9 mouse cellular contexts compared by ENCODE assay signal in the genomic region with DNA sequence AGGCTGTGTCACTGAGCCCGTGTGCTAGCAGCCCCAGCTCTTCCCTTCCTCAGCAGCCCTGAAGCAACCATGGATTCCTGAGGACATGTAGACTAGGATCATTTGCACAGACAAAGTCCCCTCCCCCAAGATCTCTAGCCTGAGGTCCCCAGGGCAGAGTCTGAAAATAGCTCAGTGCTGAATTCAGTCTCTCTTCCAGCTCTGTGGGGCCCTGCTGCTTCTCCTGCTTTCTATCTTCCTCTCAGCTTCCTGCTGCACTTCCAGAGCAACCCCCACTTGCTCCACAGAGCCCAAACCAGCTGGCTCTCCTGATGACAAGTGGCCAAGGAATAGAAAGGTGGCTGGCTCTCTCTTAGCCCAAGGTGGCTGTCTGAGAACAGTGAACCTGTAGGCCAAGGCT.
A peak's percentile ranks its signal among the peaks of the same experiment; 100 is the strongest.
DNase-seq lines count a peak whose midpoint lies in the region; ATAC-seq and TF ChIP-seq lines count a peak whose summit lies in the region.
"Had no signal": no experiment of that assay in that cellular context is flagged by ENCODE, and none has a peak within 500 bp of the region (broad histone marks: within the 10 kb centered on the region; RNA-seq: fewer than 3 reads in every experiment).

No protein-coding gene starts in this region.

- no peak overlapping the region for H3K4me3 ChIP-seq in liver, postnatal 0 days (ENCODE audit: low read depth, low read length)
- H3K4me3 ChIP-seq in embryonic facial prominence, embryonic 14.5 days (ENCODE audit: low read depth, low read length): no peak overlapping the region
- H3K4me3 ChIP-seq in hindbrain, embryonic 15.5 days: no peak overlapping the region
- H3K4me3 ChIP-seq in olfactory bulb, adult 2 months (ENCODE audit: insufficient read depth, low read depth, low read length): no peak overlapping the region

- H3K27me3 ChIP-seq in liver, postnatal 0 days (ENCODE audit: insufficient read depth, low read length): no peaks in the 10 kb centered on the region
- H3K27me3 ChIP-seq in embryonic facial prominence, embryonic 14.5 days (replicated peaks; ENCODE audit: control insufficient read depth, insufficient read depth, low read length): no peaks in the 10 kb centered on the region
- H3K27me3 ChIP-seq in hindbrain, embryonic 15.5 days: no peaks in the 10 kb centered on the region

- no peaks in the 10 kb centered on the region for H3K9me3 ChIP-seq in liver, postnatal 0 days (ENCODE audit: low read length)
- H3K9me3 ChIP-seq in embryonic facial prominence, embryonic 14.5 days (ENCODE audit: control insufficient read depth, low read length): no peaks in the 10 kb centered on the region
- H3K9me3 ChIP-seq in hindbrain, embryonic 15.5 days: no peaks in the 10 kb centered on the region

- WGBS in liver, postnatal 0 days (ENCODE audit: insufficient replicate concordance): 48% methylated on average over 1 of the region's 1 CpGs
- WGBS in embryonic facial prominence, embryonic 14.5 days: 8% methylated on average over 1 of the region's 1 CpGs
- 30% methylated on average over 1 of the region's 1 CpGs for WGBS in hindbrain, embryonic 15.5 days
- 37% methylated on average over 1 of the region's 1 CpGs for WGBS in olfactory bulb, adult 2 months

- no peak overlapping the region for H3K9ac ChIP-seq in liver, postnatal 0 days (replicated peaks)
- no peak overlapping the region; the same call in 1 of the 2 replicates for H3K9ac ChIP-seq in embryonic facial prominence, embryonic 14.5 days (ENCODE audit: low read depth, low read length)
- no peak overlapping the region for H3K9ac ChIP-seq in hindbrain, embryonic 15.5 days

- H3K27ac ChIP-seq in liver, postnatal 0 days (ENCODE audit: low read depth): no peak overlapping the region
- H3K27ac ChIP-seq in embryonic facial prominence, embryonic 14.5 days (replicated peaks; ENCODE audit: low read depth, low read length): no peak overlapping the region; the same call in 1 of the 2 replicates
- H3K27ac ChIP-seq in hindbrain, embryonic 15.5 days (replicated peaks): peak overlapping the region; percentile 72
- H3K27ac ChIP-seq in olfactory bulb, adult 2 months (ENCODE audit: insufficient read depth, low read depth, low read length): peak overlapping the region; percentile 21

- H3K36me3 ChIP-seq in liver, postnatal 0 days (replicated peaks; ENCODE audit: insufficient read depth, low read length): no peaks in the 10 kb centered on the region
- H3K36me3 ChIP-seq in embryonic facial prominence, embryonic 14.5 days (ENCODE audit: control insufficient read depth, insufficient read depth, low read length): no peaks in the 10 kb centered on the region
- no peaks in the 10 kb centered on the region for H3K36me3 ChIP-seq in hindbrain, embryonic 15.5 days

- H3K4me1 ChIP-seq in liver, postnatal 0 days (ENCODE audit: insufficient read depth): peaks cover 24% of the 10 kb centered on the region
- H3K4me1 ChIP-seq in embryonic facial prominence, embryonic 14.5 days (ENCODE audit: control insufficient read depth, insufficient read depth, low read length): peaks cover 14% of the 10 kb centered on the region
- H3K4me1 ChIP-seq in hindbrain, embryonic 15.5 days (replicated peaks): peaks cover 60% of the 10 kb centered on the region
- H3K4me1 ChIP-seq in olfactory bulb, adult 2 months (ENCODE audit: control insufficient read depth, insufficient read depth, low read length): peaks cover 36% of the 10 kb centered on the region

- no peak for TF ChIP-seq CTCF in liver, postnatal 0 days (IDR thresholded peaks at IDR 0.05; ENCODE audit: low read depth)
- TF ChIP-seq CTCF in olfactory bulb, adult 2 months (IDR thresholded peaks at IDR 0.05; ENCODE audit: insufficient read depth, low read depth, low read length): no peak

- DNase-seq in liver: peak; percentile 20
- no peak for DNase-seq in liver, postnatal 0 days
- DNase-seq in embryonic facial prominence, embryonic 14.5 days (ENCODE audit: low spot score): peak; percentile 70
- no peak for DNase-seq in urinary bladder, postnatal 10 days (ENCODE audit: low spot score)
- no peak for DNase-seq in right cerebral cortex, postnatal 25 days
- DNase-seq in frontal cortex, adult 2 months (ENCODE audit: extremely low spot score in 1 of 2, low spot score in 1 of 2): no peak
- DNase-seq: kidney, adult 11 months had no signal

- ATAC-seq in liver, postnatal 0 days: no peak
- peak; percentile 68 for ATAC-seq in embryonic facial prominence, embryonic 14.5 days (ENCODE audit: low read depth)
- ATAC-seq in hindbrain, embryonic 15.5 days (ENCODE audit: low FRiP score, low read depth): no peak

- TF ChIP-seq POLR2A in olfactory bulb, adult 2 months (IDR thresholded peaks at IDR 0.05; ENCODE audit: insufficient read depth, low read depth, low read length): no peak

- TF ChIP-seq EP300 in liver, postnatal 0 days (IDR thresholded peaks at IDR 0.05; ENCODE audit: low read depth): no peak

- H3K4me2 ChIP-seq in liver, postnatal 0 days (ENCODE audit: low read depth, low read length): no peak overlapping the region
- 0 out of 2 replicates have a peak overlapping the region, but pooled peaks have one; percentile 2 for H3K4me2 ChIP-seq in embryonic facial prominence, embryonic 14.5 days (ENCODE audit: low read depth, low read length)
- no peak overlapping the region for H3K4me2 ChIP-seq in hindbrain, embryonic 15.5 days

Comparison
In these comparisons a context has a peak if more than half of its experiments do, and no peak if none do; other contexts are left out.
1. DNase-seq: peak in liver (single experiment) and embryonic facial prominence, embryonic 14.5 days (single experiment); none in liver, postnatal 0 days (single experiment), urinary bladder, postnatal 10 days (single experiment), right cerebral cortex, postnatal 25 days (single experiment) and frontal cortex, adult 2 months (0 of 2).
2. H3K27ac ChIP-seq: peak in hindbrain, embryonic 15.5 days (single experiment) and olfactory bulb, adult 2 months (single experiment); none in liver, postnatal 0 days (single experiment) and embryonic facial prominence, embryonic 14.5 days (single experiment).